Comparison of ENCODE assay signal across 8 mouse cellular contexts in the genomic region with DNA sequence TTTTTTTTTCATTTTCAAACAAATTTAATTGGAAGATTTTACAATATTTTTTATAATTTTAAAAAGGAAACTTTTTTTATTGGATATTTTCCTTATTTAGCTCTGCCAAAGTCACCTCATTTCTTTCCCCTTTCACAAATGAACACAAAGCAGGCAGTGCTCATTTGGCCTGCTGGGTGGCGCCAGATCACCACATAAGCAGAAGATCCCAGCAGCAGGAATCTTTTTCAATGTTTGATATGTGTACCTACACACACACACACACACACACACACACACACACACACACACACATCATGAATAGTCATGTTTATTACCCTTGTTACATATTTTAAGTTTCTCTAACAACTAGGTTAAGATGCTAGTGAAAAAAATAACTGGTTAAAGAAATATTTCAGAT. TPM values are rescaled to one million over a fixed set of nuclear protein-coding genes. Genes with fewer than 3 reads are reported as not detected.
DNase-seq lines count a peak whose midpoint lies in the region; ATAC-seq lines count a peak whose summit lies in the region.
"Had no signal": no experiment of that assay in that cellular context is flagged by ENCODE, and none has a peak within 500 bp of the region (broad histone marks: within the 10 kb centered on the region; RNA-seq: fewer than 3 reads in every experiment).

No protein-coding gene starts in this region.

- no peak overlapping the region for H3K27ac ChIP-seq in forebrain, embryonic 11.5 days (ENCODE audit: low read depth, low read length)
- H3K27ac ChIP-seq: heart, embryonic 15.5 days had no signal

- H3K9me3 ChIP-seq in forebrain, embryonic 11.5 days (ENCODE audit: control insufficient read depth, low read length): no peaks in the 10 kb centered on the region
- H3K9me3 ChIP-seq: heart, embryonic 15.5 days had no signal

- H3K4me2 ChIP-seq in forebrain, embryonic 11.5 days (ENCODE audit: low read depth, low read length, severe bottlenecking): no peak overlapping the region
- H3K4me2 ChIP-seq: heart, embryonic 15.5 days had no signal

- ATAC-seq in forebrain, embryonic 11.5 days (replicated peaks; ENCODE audit: low FRiP score): peak; percentile 85

- DNase-seq in spleen, adult 18-20 months: peak; percentile 11 to 51
- DNase-seq in spleen, adult 12 weeks (ENCODE audit: low spot score): no peak
- DNase-seq in brain, adult 2 months (ENCODE audit: low read depth, low spot score): peak; percentile 74
- DNase-seq in forebrain, embryonic 11.5 days (ENCODE audit: low spot score): peak; percentile 54
- DNase-seq in layer of hippocampus, adult 11-12 months (ENCODE audit: low spot score): peak; percentile 69
- DNase-seq in lung, postnatal 4 days: peak; percentile 11 to 21
- peak; percentile 2 for DNase-seq in skeletal muscle tissue, adult 2 months (ENCODE audit: low read depth, low spot score)

- H3K4me3 ChIP-seq in forebrain, embryonic 11.5 days (ENCODE audit: low read depth, low read length): no peak overlapping the region
- H3K4me3 ChIP-seq: heart, embryonic 15.5 days had no signal

- no peak overlapping the region for H3K9ac ChIP-seq in forebrain, embryonic 11.5 days (ENCODE audit: low read length)
- H3K9ac ChIP-seq: heart, embryonic 15.5 days had no signal

- WGBS in forebrain, embryonic 11.5 days: 3% methylated on average over 1 of the region's 1 CpGs

- no peaks in the 10 kb centered on the region for H3K36me3 ChIP-seq in forebrain, embryonic 11.5 days (ENCODE audit: control insufficient read depth, insufficient read depth, low read length)
- H3K36me3 ChIP-seq: heart, embryonic 15.5 days had no signal

- H3K27me3 ChIP-seq in forebrain, embryonic 11.5 days (ENCODE audit: control insufficient read depth, insufficient read depth, low read length): no peaks in the 10 kb centered on the region
- H3K27me3 ChIP-seq: heart, embryonic 15.5 days had no signal

- H3K4me1 ChIP-seq in forebrain, embryonic 11.5 days (replicated peaks; ENCODE audit: control insufficient read depth, insufficient read depth, low read length): no peaks in the 10 kb centered on the region
- H3K4me1 ChIP-seq: heart, embryonic 15.5 days had no signal

RNA-seq across cellular contexts. Expression of gene Serpini2, which starts 50.7 kb away (rescaled TPM):
- not detected in 2 replicates for polyA plus RNA-seq in forebrain, embryonic 11.5 days (2014; fragmentation: Nextera tagmentation; extraction: Ambion mirVana)
- polyA plus RNA-seq: heart, embryonic 15.5 days had no signal

RNA-seq across cellular contexts. Expression of gene Zbbx, which starts 54.4 kb away (rescaled TPM):
- 0.20 TPM in 1 of 2 replicates, not detected in the other for polyA plus RNA-seq in forebrain, embryonic 11.5 days (2014; fragmentation: Nextera tagmentation; extraction: Ambion mirVana)
- polyA plus RNA-seq: heart, embryonic 15.5 days had no signal
